8 mouse cellular contexts compared by ENCODE assay signal in genomic region chr7:63345671-63346392, GRCm38 (mm10).
DNase-seq lines count a peak whose midpoint lies in the region; ATAC-seq lines count a peak whose summit lies in the region.

No protein-coding gene starts in this region.

- no peaks in the 10 kb centered on the region for H3K4me1 ChIP-seq in forebrain, embryonic 14.5 days (ENCODE audit: control insufficient read depth, insufficient read depth, low read length)

- H3K27ac ChIP-seq in forebrain, embryonic 14.5 days (ENCODE audit: low read depth, low read length): no peak overlapping the region

- no peak overlapping the region for H3K4me2 ChIP-seq in forebrain, embryonic 14.5 days (ENCODE audit: low read length)

- 37% methylated on average over 11 of the region's 11 CpGs for WGBS in forebrain, embryonic 14.5 days

- H3K27me3 ChIP-seq in forebrain, embryonic 14.5 days (replicated peaks; ENCODE audit: control insufficient read depth, insufficient read depth, low read length): no peaks in the 10 kb centered on the region

- no peak overlapping the region for H3K4me3 ChIP-seq in forebrain, embryonic 14.5 days (ENCODE audit: low read depth, low read length)

- peak; percentile 4 for DNase-seq in lung, postnatal 10 days
- no peak for DNase-seq in lung, postnatal 4 days
- DNase-seq in brain, adult 2 months (ENCODE audit: low read depth, low spot score): peak; percentile 96
- DNase-seq in forebrain, embryonic 14.5 days (ENCODE audit: low spot score): peak; percentile 53
- peak; percentile 77 for DNase-seq in layer of hippocampus, adult 11-12 months (ENCODE audit: low spot score)
- DNase-seq in lung, postnatal 36 days: peak; percentile 4
- DNase-seq in testis, postnatal 10 days (ENCODE audit: low spot score): peak; percentile 75
- DNase-seq in thymus, adult 18-20 months: no peak

- no peaks in the 10 kb centered on the region for H3K9me3 ChIP-seq in forebrain, embryonic 14.5 days (replicated peaks; ENCODE audit: control insufficient read depth, low read length)

- no peak overlapping the region for H3K9ac ChIP-seq in forebrain, embryonic 14.5 days (ENCODE audit: low read length)

- H3K36me3 ChIP-seq in forebrain, embryonic 14.5 days (ENCODE audit: control insufficient read depth, insufficient read depth, low read length): no peaks in the 10 kb centered on the region

- 0 out of 2 replicates have a peak, but pooled peaks have one; percentile 52 for ATAC-seq in forebrain, embryonic 14.5 days

Comparison
In these comparisons a context has a peak if more than half of its experiments do, and no peak if none do; other contexts are left out.
1. DNase-seq: peak in lung, postnatal 10 days (single experiment), brain, adult 2 months (single experiment), forebrain, embryonic 14.5 days (single experiment), layer of hippocampus, adult 11-12 months (single experiment), lung, postnatal 36 days (single experiment) and testis, postnatal 10 days (single experiment); none in lung, postnatal 4 days (0 of 2) and thymus, adult 18-20 months (0 of 2).